Mouse (Mus musculus) spleen, postnatal 36 days (tissue): Measurements from ENCODE around the gene Rbm25.
"Not testable (repeated sequence)": the region's sequence is repeated elsewhere in the genome, so short reads cannot be mapped to it uniquely, and the experiment has no call there.

Source experiments
- DNase-seq, 2 experiments: peaks; one replicate each; pipeline ENCODE4 v3.0.0; 2022; ENCODE audit warnings: low spot score in 2 of 2, mixed read lengths in 1 of 2

The Rbm25 gene

DNA sequence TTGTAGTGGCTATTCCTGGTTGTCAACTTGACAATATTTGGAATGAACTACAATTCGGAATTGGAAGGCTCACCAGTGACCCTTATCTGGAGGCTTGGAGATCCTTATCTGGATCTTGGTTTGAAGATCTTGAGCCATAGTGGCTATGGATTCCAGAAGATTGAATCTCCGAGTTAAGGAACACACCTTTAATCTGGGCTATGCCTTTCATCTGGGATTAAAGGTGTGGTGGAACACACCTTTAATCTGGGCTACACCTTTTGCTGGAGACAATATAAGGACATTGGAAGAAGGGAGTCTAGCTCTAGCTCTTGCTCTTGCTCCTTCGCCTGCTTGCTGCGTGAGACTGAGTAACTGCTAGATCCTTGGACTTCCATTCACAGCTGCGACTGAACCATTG, at the start of gene Rbm25:
Gene Rbm25, plus strand, starts transcription at position 301 of the 400 bp plus-strand sequence.
- DNase-seq: not testable (repeated sequence)

DNA sequence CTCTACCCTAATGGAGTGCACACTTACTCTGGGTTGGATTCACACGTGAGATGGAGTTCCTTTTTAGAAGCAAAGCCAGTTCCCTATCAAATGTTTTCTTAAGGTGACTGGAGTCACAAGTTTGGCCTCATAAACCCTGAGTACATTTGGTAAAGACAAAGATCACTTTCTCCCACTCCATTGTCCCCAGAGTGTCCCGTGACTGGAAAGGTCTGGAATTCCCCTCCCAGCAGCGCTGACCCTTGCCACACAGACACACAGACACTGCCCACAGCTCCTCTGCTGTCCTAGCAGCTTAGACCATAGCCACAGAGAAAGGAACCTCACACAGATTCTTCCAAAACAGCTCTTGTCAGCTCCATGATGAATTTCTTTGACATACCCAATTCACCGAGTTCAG, 48.9 kb upstream of the Rbm25 start:
- no peak for DNase-seq

DNA sequence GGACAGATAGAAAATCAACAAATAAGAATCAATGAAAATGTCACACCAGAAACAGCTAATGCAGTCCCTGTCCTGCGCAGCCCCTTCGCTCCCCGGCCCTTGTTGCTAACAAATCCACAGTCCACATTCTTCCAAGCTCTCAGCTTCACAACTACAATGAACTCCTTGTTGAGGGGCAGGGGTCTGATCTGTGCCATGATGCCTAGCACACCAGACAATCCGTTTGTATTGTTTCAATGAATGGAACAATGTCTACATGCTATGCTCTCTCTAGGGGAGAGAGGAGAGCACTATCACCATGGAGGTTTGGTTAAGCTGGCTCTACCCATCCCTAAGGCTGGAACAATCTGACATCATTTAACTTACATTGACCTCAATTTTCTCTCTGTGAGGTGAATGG, 48.3 kb upstream of the Rbm25 start:
- DNase-seq: no peak

DNA sequence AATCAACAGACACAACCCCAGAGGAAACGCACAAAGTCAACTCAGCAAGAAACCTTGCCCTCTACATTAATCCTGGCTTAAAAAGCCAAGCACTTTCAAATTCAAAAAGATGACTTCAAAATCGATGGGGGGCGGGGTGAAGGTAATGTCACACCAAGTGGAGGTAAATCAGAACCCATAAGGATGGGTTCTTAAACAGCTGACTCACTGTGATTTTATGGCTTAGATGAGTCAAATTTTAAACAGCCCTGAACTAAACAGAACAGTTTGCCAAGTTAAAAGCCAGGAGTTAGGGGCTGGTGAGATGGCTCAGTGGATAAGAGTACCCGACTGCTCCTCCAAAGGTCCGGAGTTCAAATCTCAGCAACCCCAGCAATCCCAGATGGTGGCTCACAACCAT, 44.4 kb upstream of the Rbm25 start:
- DNase-seq: no peak

DNA sequence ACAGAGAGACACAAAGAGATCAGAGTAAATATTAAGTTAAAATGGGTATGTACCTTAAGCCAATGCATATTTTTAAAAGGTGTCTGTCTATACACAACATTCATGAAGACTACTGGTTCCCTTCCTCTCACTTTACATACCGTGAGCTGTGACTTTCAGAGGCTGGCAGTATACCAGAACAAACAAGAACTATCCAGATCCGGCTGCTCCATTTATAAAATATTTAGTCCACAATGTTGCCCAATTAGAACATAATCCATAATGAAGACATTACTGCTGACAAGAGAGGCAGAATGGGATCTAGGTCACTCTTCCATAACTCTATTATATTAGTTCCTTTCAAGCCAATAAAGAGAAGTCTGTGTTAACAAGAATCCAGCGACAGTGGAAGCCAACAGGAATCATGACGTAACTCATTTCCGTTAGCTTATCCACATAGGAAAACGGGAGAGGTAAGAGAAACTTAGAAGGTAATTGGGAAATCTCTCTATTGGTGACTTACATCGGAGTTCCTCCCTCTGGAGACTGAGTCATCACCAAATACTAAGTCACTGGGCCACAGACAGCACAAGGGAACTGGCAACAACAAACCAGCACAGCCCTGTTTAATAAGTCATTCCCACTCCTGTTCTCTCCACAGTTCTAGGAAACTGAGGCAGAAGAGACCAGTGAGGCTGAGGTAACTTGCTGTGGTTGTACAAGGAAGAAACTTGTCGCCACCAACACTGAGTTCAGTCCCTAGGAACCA, 39.1 kb upstream of the Rbm25 start:
- DNase-seq: no peak

DNA sequence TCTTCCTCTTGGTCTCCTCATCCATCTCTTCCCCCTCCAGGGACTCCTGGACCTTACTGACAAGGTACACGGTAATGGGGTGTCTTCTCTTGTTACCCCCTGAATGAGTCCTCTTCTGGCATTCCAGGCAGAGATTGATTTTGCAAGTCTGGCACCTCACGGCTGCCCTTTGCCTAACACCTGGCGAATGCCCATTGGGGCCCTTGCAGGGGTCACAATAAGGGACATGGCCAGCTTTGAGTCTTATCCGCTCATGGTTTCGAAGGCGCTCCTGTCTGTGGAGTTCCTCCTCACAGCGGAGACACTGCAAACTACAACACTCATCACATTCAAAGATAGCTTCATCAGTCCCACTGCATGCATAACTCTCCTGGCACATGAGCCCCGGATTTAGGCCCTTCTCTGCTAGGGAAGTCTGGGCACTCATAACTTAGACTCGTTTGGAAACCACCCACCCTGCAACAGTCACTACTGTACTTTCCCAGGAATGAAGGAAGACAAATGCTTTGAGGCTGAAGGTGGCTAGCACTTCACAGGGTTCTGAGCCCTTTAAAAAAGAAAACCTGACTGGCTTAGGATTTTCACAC, 36.5 kb upstream of the Rbm25 start:
- no peak for DNase-seq

DNA sequence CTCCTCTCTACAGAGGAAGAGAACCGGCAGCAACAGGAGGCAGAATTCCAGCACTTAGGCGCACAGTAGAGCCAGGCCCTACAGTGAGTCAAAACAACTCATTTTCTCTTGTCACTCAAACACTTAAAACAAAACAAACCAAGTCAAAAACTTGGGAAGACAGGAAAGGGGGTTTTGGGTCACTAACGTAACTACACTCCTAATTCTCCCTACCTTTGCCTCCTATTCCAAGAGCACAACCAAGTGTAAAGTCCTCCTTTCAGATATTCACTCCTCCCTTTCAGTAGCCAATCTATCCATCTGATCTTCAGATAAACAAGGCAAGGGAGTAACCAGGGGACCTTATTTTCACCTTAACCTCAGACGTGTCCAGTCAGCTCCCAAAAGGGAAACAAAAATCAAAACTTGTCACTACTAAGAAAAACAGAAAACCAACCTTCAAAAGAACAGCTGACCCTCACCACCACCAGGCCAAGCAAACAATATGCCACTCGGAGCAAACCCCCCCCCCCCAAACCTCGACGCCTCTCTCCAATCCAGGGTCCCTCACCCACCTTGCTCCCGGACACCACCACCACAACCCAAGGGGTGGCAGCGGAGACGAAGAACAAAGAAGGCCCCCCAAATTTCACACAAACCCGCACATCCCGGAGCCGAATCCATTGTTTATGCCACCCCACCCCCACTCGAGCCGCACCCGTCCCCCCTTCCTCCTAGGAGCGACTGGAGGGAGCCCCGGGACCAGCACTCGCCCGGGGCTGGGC, 34.7 kb upstream of the Rbm25 start:
- no peak for DNase-seq

DNA sequence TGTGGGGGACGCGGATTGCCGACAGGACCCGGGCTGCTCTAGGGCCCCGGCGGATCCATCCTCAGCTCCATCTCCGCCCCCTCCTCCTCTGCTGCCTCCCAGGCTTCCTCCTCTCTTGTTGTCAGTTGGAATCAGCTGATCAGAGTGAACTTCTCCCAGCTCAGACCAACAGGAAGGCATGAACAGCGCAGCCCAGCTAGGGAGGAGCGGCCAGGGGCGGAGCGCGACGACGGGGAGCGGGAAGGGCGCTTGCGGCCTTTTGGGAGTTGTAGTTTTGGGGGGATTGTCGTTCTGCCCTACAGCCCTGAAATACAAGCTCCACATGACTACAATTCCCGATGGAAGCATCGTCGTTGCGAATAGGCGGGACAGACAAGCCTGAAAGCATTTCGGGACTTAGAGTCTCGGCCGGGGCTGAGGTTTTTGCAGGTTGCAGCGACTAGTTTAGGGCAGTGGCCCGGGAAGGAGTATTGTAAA, 34.0 kb upstream of the Rbm25 start, which contains the start of gene Zfyve1:
Gene Zfyve1, minus strand, starts transcription at position 198 of the 477 bp plus-strand sequence.
- DNase-seq: peak; percentile 95

DNA sequence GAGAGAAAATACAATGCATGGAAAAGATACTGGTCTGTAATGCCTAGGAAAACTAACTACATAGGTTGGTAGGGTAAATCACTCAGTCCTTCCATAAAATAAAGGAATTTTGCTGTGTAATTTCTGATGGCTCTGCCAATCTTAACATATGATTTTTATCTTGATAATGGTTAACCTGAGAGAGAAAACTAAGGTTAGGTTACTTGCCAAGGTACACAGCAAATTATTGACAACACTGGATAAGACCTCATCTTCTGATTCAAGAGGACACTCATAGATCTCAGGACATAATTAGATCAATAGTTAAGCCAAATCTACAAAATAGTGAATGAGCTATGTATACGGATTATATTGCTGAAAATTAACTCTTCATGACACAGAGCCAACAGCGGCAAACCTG, 33.2 kb upstream of the Rbm25 start:
- DNase-seq: no peak

DNA sequence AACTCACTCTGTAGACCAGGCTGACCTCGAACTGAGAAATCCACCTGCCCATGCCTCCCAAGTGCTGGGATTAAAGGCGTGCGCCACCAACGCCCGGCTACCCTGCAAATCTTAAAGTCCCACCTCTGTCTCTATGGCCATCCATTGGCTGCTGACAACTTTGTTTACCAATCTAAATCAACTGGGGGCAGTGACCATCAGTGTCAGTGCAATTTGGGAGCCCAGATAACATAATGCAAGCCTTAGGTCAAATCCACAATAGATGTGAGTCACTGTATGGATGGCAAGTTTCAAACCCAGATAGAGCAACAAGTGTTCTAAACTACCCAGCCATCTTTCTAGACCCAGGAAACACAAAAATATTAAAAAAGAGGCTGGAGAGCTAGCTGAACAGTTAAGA, 28.8 kb upstream of the Rbm25 start:
- no peak for DNase-seq

DNA sequence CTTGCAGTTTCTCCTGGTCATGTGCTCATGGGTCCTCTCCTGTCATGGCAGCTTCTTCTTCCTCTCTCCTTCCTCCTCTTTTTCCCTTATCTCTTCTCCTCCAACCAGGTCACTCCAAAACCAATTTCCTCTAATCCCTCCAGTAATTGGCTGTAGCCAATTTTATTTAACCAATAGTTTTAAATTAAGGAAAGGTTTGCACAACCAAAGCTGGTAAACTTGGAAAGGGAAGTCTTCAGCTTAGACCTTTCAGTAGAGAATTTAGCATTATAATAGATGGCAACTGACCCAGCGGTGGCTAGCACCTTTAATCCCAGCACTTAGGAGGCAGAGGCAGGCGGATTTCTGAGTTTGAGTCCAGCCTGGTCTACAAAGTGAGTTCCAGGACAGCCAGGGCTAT, 24.6 kb upstream of the Rbm25 start:
- DNase-seq: not testable (repeated sequence)

DNA sequence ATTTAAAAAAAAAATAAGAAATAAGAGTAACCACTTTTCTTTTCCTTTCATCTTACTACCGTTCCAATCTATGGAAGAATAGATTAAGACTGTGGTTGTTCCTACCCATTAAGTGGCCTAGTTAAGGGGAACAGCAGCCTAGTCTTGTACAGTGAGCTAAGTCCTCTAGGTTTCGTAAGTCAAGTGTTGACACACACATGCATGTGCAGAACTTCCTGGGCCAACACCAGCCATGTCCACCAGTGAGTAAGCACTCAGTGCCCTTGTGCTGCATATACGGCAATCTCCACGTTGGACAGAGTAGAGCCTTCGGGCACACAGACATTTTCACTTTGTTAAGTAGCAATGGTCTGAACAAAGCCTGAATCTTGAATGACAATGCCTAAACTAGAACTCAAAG, 13.8 kb upstream of the Rbm25 start:
- DNase-seq: no peak

DNA sequence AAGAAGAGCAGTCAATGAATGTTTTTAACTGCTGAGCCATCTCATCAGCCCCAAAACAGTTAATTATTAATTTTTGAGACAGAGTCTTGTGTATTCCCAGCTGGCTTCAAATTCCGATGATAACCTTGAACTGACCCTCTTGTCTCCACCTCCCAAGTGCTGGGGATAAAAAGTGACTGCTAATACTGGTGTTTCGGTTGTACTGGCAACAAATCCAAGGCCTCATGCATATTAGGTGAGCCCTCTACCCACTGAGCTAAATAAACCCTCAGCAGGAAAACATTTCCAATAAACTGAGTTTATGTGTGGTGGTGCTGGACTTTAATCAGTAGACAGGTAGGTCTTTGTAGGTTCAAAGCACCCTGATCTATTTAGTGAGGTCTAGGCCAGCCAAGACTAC, 12.1 kb upstream of the Rbm25 start:
- no peak for DNase-seq

DNA sequence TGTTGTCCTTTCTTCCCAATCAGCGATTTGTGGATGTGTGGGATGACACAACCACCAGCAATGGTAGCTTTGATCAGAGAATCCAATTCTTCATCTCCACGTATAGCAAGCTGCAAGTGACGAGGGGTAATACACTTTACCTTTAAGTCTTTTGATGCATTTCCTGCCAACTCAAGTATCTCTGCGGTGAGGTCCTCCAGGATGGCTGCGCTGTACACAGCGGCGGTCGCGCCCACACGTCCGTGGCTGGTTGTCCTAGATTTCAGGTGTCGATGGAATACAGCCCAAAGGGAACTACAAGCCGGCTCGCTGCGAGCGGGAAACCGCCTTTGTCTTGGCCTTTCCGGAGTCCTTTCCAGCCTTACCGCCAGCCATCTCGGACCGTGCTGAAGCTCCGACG, 10.3 kb upstream of the Rbm25 start:
- DNase-seq: not testable (repeated sequence)

DNA sequence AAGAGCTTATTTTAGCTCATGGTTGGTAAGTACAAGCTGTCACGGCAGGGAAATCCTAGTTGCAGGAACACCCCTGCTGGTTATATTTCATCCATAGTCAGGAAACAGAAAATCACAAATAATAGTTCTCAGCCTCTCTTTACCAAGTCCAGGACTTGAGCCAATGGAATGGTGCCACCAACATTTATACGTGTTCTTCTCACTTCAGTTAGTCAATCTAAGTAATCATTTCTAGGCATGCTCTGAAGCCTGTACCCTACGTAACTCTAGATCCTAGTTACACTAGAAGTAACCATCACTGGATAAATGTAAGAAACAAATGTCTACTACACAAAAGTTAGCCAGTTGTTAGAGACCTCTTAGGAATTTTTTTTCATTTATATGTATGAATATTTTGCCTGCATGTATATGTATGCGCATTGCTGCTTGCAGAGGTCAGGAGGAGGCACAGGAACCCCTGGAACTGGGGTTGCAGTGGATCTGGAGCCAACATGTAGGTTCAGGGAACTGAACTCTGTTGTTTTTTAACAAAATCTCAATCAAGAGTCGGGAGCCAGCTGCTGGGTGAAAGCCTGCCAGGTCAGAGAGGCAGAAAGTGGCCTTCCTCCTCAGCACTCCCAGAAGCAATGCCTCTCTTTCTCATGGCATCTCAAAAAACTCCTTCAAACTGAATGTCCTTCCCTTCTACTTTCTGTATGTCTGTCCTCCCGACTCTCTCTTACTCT, 8.8 kb upstream of the Rbm25 start:
- DNase-seq: no peak

DNA sequence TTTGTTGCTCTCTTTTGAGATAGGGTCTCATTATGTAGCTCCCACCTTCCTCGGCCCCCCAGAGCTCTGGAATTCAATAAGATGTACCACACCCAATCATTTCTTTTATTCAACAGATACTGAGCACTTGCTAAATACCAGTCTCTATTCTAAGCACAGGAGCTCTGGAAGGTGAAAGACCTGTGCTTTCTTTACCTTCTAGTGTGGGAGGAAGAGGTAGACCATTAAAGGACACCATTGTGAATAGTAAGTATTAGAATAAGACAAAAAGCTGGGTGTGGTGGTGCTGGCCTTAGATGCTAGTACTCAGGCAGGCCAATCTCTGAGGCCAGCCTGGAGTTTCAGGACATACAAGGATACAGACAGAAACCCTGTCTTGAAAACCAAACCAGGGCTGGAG, 6.7 kb upstream of the Rbm25 start:
- no peak for DNase-seq

DNA sequence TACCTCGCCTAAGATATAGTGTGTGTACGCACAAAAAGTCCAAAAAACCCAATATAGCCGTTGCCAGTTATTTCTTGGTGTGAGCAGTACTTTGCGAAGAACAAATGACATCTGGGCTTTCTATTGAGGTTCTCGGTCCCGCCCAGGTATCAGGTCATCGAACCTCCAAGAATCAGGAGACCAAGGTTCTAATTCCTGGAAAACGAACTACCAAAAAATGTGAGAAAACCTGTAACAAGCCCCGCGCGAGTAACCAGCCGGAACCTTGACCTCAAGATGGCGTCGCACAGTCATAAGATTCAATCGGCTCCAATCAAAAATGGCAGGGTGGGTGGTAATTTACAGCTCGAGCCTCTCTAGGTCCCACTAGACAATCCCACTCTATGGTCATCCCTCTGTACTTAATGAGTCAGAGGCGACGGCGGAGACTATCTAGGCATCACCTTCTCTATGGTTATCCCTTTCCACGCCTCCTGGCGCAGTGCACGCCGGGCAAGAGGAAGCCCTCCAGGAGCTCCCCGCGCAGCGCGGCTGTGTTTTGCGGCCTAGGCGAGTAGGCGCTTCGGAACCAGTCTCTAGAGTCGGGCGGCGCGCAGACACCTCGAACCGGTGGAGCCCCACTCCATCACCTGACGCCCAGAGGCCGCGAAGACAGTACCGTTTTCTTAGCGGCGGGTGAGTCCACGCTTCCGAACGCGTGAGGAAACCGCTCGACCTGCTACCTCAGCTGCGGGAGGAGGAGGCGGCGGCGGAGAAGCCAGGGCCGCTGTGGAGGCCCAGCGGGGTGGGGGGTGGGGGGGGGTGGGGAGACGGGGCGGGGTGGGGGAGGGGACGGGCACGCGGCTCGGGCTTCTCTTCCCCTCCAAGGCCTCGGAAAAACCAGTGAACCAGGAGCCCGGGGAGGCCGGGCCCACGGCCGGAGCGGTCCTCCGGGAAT, 975 bp downstream of the Rbm25 start:
- peak; percentile 97 for DNase-seq

DNA sequence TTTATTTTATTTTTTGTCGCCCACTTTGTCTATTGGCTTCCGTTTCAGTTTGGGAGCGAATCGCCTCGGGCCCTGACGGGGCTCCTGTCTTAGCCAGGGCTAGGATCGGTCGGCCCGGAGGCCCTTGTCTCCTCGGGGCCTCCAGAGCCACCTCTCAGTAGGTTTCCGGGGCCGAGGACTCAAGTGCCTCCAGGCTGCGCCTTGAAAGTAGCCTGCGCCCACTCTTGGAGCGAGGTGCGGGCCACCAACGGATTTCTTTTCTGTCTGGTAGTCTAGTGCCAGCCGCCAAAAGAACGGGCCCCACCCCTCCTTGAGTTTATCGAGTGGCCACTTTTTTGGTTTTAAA, 1.6 kb downstream of the Rbm25 start:
- peak; percentile 13 to 37 for DNase-seq

DNA sequence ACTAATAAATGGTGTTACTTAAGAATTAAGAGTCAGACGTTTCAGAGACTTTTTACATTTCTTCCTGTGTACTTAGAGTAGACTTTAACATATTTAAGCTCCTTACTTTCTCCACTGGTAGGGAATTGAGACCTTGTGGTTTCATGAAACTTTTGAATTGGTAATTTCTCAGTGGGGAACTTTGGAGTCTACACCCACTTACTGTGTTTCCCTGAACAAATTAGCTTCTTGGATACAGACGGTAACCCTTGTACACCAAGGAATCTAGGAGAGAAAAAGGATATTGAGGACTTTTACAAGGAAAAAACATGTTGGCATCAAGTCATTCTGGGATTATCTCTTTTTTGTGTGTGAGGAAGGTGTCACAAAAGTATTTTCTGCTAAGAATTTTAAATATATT, 2.8 kb downstream of the Rbm25 start:
- DNase-seq: no peak

DNA sequence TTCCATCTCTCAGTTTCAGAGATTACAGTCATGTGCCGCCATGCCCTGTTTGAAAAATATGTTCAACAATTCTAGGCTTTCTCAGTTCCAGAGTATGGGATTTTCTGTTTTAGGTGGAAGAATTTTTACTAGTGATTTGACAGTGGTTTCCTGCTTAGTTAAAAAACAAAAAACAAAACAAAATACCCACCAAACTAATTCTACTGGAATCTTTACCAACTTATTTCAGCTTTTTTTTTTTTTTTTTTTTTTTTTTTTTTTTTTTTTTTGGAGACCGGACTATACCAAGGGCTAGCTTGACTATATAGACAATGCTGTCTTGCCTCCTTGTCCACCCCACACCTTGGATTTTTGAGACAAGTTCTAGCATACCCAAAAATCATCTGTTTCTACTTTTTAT, 10.2 kb downstream of the Rbm25 start:
- DNase-seq: no peak

DNA sequence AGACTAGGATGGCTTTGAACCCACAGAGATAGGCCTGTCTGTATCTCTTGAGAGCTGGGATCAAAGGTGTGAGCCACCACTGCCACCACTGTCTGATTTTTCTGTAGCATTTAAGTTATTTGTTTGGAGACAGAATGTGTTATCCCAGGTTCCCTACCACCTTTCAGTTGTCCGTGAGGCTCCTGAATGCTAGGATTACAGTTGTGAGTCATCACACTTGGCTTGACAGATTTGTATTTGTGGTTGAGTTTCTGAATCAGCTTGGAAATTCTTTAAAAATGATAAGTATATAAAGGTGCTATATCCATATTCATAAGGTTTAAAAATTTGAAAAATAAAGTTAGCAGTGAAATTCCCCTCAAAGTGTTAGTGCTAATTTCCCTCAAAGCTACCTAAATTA, 12.1 kb downstream of the Rbm25 start:
- DNase-seq: no peak
